Mouse (Mus musculus) forelimb bud, embryonic 11.5 days (tissue): ENCODE results near the gene Hist1h3c.
"Not testable (repeated sequence)": the region's sequence is repeated elsewhere in the genome, so short reads cannot be mapped to it uniquely, and the experiment has no call there.

Experiments used
- DNase-seq: peaks from one replicate; pipeline ENCODE4 v3.0.0-alpha.2; 2012; ENCODE audit warnings: low read depth, low spot score

Gene Hist1h3c

DNA sequence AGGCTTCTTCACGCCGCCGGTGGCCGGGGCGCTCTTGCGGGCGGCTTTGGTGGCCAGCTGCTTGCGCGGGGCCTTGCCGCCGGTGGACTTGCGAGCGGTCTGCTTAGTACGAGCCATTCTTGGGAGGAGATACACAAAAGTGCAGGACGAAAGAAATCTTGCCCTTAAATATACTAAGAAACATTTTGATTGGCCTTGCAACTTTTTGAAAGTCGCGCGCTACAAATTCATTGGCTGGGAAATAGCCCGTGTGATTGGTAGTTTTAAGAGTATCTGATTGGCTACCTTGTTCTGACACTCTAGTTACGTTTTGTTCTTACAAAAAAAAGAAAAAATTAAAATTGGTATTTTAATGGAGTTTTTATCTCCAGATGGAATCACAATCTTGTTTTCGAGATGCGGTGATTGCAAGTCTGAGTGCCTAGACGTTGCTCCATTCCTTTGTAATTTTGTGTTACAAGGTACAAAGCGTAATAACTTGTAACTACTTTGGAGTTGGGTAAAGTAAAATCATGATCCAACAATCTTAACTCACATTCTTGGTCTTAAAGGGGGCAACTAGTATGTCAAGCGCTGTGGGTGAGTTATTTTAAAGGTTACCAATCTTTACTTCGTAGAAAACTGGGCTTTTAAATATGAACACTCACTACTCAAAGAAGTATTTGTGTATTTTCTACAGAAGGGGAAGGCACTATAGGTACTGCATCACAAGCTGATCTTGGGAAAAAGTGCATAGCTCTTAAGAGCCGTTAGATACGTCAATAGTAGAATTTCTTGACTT lies at the start of gene Hist1h3c:
TSS of gene Hist1h3c (minus strand) at position 222 of the 781 bp plus-strand sequence.
- DNase-seq, result peak; percentile 94

DNA sequence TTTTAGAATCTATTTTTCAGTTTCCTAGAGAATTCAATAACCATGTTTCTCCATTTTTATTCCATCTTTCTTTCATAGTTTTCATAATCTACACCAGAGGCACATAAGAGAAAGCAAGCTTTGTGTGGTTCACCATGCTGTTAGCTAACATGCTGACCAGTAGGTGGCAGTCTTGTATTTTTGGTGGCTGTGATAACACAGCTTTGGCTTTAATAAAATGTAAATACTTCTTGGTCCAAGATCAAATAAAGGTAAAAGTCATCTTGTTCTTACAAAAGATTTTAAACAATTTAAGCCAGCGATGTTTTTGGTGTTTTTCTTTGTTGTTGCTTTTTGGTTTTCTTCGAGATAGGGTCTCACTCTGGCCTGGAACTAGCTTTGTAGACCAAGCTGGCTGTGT lies 47.1 kb upstream of the Hist1h3c start:
- DNase-seq, result peak; percentile 70

DNA sequence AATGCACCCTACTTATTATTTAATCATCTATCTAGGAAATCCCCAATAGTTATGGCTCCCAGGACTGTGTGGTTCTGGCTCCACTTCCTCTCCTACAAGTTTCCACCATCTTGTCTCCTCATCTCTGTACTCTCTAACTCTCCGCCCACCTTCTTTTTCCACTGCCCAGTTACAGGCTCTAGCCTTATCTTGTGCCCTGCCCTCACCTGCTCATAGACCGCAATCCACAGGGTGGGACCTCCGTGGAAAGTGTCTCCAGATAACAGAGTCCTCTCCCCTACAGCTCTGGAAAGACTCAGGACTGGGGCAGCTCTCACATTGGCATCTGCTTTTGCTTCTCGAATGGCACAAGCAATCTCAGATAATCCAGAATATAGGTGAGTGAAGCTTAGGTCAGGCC lies 33.6 kb upstream of the Hist1h3c start:
- DNase-seq, result no peak

DNA sequence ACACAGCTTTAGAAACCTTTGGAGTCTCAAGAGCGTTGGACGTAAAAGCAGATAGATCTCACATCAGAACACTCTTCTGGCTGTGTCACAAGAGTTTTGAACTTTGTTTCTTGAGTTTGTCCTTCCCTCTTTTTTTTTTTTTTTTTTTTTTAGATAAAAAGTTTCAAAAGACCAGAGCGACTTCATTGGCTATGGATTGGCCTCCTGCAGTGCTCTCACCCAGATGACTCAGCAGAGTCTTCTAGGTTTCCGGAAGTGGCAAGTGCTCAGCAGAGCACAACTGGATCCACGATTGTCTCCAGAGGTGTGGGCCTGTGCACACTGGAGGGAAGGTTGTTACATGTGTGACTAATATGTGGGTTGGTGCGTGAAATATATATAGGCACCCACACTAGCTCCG lies 32.9 kb upstream of the Hist1h3c start:
- DNase-seq, result no peak

DNA sequence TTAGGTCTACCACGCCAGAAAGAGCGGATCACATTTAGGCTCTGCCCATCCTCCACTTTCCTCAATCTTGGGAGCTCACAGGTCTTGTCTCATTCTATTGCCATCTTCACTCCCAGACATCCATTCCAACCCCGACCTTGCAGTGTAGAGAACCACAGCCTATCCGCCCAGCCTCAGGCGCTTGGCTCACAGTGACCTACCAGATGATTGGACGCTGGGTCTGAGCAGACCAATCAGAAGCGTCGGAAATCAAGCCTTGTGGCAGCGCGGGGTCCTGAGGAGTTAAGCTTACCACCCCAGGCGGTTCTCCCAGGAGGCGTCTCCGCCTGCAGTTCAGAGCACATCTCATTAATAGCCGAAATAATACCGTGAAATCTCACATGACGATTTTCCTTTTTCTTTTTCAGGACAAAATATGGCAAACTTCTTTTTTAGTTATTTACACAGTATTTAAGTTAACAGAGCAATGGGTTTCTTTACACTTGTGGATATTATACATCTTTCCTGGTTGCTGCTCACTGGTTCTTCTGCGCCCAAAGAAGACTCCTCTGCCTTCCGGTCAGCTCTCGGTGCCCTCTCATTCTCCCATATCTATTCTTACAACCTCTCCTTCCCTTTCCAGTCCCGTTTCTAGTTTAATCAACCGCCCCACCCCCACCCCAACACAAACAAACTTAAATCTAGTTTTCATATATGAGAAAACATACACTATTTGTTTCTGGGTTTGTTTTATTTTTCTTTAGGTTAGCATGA lies 27.3 kb upstream of the Hist1h3c start:
- peak; percentile 72 for DNase-seq

DNA sequence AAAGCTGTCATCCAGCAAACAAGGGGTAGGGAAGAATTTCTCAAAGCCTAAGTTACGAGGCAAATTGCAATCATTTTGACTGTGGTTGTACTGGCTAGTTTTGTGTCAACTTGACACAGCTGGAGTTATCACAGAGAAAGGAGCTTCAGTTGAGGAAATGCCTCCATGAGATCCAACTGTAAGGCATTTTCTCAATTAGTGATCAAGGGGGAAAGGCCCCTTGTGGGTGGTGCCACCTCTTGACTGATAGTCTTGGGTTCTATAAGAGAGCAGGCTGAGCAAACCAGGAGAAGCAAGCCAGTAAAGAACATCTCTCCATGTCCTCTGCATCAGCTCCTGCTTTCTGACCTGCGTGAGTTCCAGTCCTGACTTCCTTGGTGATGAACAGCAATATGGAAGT lies 24.2 kb upstream of the Hist1h3c start, which contains the start of gene Trim38:
TSS of gene Trim38 (plus strand) at position 301 of the 400 bp plus-strand sequence.
- DNase-seq, result not testable (repeated sequence)

DNA sequence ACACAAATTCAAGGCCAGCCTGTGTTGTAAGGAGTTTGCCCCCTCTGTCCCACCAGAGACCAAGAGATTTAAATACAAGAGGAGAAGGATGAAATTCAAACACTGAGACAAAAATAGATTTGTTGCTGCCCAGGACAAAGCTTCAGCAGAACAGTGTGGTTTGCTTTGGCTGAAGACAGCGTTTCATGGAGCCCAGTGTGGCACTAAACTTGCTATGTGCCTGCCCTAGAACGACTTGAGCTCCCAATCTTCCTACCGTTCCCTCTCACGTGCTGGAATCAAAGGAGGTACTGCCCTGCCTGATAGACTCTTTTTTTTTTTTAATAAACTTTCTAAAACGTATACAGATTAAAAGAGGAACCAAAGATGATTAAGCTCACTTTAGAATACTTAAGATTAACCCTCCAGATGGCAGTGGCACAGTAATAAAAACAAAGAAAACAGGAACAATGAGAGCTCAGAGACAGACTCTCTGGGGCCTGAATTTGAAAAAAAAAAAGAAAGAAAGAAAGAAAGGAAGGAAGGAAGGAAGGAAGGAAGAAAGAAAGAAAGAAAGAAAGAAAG lies 23.5 kb upstream of the Hist1h3c start:
- no peak for DNase-seq

DNA sequence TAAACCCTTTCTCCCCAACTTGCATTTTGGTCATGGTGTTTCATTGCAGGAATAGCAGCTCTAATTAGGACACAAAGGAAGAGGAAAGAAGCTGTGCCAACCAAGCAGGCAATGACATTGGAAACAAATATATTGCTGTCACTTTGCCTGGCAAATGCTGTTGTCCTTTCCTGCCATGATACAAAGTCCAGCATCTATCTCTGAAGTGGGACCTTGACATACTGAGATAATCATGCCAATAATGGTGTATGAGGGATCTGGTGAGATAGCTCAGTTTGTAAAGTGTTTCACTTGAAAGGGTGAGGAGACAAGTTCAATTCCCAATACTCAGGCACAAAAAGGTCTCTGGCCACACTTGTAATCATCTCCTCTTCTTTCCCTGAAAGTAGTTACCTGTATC lies 21.4 kb upstream of the Hist1h3c start:
- DNase-seq, result no peak

DNA sequence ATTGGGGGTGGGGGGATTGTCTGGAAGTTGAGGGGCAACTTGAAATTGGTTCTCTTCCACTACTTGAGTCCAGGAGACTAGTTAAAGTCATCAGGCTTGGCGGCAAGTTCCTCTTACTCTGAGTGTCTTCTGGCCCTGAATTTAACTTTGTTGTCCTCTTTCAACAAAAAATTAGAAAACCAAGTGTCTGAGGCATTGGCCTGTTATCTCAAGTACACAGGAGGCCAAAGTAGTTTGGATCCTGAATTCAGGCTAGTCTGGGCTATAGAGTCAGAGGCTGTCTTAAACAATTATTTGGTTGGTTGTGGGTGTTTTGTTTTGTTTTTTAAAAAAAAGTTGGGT lies 19.7 kb upstream of the Hist1h3c start:
- DNase-seq, result no peak

DNA sequence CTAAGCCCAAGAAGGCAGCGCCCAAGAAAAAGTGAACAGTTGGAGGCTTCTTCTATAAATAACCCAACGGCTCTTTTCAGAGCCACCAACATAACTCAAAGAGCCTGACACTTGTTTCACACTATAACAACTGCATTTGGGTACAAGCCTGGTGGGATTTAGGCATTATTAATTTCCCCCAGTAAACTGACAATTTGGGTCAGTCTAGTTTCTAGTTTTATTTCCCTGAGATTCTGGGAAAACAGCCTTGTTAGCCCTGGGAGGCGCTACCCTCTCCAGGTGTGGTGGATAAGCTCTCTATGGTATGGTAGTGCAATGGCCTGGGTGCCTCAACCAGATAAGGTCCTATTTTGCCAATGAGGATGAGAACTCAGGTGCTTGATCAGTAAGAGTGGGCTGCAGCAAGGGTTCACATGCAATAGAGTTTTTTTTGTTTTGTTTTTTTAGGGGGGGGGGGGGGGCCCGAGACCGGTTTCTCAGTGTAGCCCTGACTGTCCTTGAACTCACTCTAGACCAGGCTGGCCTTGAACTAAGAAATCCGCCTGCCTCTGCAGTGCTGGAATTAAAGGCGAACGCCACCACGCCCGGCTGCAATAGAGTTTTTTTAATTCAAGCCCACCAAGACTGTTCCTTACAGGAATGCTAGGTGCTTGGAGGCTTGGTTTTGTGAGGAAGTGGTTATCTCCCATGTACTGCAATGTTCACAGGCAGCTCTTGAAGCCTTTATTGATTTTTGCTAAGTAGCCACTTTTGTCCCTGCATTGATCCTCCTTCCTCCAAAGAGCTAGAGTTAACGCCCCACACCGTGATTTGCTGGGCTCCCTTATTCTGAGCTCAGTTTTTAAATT lies 19.1 kb upstream of the Hist1h3c start:
- DNase-seq, result no peak

DNA sequence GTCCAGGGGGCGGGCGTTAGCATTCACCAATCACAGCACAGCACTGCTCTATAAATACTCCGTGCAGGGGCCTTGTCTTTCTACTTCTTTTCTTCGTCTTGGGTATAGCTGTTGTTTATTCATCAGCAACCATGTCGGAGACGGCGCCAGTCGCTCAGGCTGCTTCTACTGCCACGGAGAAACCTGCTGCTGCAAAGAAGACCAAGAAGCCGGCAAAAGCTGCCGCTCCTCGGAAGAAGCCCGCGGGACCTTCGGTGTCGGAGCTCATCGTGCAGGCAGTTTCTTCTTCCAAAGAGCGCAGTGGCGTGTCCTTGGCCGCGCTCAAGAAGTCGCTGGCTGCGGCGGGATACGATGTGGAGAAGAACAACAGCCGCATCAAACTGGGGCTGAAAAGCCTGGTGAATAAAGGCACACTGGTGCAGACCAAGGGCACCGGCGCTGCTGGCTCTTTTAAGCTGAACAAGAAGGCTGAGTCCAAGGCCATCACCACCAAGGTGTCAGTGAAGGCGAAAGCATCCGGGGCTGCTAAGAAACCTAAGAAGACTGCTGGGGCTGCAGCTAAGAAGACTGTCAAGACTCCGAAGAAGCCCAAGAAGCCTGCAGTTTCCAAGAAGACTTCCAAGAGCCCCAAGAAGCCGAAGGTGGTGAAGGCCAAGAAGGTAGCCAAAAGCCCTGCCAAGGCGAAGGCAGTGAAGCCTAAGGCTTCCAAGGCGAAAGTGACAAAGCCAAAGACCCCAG lies 18.4 kb upstream of the Hist1h3c start, which contains the start of gene Hist1h1a:
TSS of gene Hist1h1a (plus strand) at position 81 of the 738 bp plus-strand sequence.
- DNase-seq, result peak; percentile 94

DNA sequence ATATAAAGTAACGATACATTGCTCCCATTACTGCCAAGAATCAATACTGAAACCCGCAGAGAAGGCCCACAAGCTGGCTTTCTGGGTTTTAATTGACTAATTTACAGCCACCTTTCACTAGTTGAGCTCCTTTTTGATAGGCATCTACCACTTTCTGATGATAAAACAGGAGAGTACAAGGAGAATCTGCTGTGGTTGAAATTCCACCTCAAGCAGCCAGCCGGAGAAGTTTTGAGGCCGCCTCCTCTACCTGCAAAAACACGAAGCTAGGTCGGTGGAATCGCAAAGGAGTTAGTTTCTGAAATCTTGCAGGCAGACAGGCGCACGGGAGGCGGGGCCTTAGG lies 17.8 kb upstream of the Hist1h3c start:
- no peak for DNase-seq

DNA sequence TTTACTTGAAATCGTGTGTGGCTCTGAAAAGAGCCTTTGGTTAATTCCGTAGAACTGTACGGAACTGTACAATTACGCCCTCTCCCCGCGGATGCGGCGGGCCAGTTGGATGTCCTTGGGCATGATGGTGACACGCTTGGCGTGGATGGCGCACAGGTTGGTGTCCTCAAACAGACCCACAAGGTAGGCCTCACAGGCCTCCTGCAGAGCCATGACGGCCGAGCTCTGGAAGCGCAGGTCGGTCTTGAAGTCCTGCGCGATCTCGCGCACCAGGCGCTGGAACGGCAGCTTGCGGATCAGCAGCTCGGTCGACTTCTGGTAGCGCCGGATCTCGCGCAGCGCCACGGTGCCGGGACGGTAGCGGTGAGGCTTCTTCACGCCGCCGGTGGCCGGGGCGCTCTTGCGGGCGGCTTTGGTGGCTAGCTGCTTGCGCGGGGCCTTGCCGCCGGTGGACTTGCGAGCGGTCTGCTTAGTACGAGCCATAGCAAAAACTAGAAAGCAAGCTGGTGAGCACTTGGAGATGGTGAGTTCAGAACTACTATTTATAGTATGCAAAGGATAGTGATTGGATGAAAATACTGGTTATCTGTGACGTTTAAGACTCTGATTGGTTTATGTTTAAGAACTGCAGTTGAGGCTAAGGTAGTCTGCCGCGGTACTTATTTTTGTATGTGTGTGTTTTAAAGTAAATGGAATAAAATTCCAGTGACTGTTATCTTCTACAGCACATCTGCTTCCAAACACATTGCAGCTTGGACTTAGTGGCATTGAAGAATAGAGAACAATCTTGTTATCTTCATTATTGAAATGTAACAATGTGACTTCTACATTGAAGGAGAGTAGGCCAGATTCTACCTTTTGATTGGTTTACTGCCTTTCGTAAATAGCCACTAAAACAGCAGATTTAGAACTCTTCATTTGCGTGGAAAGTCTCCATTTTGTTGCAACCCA lies 16.7 kb upstream of the Hist1h3c start, which contains the start of gene Hist1h3a:
TSS of gene Hist1h3a (minus strand) at position 516 of the 951 bp plus-strand sequence.
- peak; percentile 90 for DNase-seq

DNA sequence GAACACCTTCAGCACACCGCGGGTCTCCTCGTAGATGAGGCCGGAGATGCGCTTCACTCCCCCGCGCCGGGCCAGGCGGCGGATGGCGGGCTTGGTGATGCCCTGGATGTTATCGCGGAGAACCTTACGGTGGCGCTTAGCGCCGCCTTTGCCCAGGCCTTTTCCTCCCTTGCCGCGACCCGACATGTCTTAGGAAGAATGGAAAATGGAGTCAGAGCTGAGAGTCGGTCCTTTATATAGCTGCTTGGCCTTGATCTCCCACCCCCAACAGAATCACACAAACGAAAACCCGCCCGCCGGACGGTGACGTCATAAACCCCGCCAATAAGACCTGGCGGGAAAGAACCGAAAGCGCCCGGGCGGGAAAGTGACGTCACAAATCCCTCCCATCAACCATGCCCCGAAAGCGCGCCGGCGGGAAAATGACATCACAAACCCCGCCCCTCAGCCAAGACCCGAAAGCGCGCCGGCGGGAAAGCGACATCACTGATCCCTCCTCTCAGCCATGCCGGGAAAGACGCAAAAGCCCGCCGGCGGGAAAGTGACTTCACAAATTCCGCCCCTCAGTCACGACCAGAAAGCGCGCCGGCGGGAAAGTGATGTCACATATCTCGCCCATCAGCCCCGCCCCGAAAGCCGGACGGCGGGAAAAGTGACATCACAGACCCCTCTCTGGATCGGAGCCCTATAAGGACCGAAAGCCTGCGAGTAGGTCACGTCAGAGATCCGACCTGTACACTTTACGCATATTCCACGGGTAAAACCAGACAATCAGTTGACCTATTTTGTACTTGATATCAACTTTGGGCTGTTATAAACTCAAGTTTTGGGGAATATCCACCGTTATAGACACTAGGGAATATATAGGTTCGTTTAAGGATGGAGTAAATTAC lies 15.8 kb upstream of the Hist1h3c start, which contains the start of gene Hist1h4a:
TSS of gene Hist1h4a (minus strand) at position 259 of the 893 bp plus-strand sequence.
- DNase-seq, result peak; percentile 99

DNA sequence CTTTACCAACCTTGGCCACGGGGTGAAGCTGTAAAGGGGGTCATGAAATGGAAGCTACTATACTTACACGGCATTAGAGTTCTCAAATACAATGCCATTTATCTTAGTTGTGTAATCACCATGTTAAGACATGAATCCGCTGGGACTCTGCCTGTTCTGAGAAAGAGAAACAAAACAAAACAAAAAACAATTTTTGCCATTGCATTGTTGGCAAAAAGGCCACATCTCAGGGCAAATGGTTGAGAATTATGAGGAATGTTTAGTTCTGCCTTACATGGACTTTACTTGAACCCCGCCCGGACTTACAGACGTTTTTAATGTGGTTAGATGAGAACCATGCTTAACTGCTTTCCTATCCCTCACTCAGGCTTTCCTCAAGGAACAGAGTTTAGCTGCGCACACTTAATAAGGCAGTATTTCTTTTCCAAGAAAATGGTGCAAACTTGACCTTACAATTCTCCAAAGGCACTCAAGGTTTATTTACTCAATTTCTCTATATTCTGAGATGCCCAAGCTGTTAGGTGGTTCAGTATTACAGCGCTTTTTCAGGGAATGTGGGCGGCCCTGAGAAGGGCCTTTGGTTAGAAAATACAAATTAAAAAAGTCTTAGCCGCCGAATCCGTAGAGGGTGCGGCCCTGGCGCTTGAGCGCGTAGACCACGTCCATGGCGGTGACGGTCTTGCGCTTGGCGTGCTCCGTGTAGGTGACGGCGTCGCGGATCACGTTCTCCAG lies 15.0 kb upstream of the Hist1h3c start:
- DNase-seq, result peak; percentile 66

DNA sequence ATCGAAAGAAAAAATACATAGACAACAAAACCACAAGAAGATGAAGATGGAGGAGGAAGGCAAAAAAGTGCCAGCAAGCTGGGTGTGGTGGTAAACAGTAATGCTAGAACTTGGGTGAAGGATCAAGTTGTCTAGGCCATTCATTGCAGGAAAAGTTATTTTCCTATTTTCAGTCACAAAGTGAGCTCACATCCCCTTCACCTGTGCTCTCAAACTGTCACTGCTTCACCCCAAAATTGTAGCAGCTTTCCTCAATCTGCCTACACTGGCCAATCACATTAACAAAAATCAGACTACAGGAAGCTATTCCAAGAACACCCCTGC lies 14.5 kb upstream of the Hist1h3c start:
- DNase-seq, result no peak

DNA sequence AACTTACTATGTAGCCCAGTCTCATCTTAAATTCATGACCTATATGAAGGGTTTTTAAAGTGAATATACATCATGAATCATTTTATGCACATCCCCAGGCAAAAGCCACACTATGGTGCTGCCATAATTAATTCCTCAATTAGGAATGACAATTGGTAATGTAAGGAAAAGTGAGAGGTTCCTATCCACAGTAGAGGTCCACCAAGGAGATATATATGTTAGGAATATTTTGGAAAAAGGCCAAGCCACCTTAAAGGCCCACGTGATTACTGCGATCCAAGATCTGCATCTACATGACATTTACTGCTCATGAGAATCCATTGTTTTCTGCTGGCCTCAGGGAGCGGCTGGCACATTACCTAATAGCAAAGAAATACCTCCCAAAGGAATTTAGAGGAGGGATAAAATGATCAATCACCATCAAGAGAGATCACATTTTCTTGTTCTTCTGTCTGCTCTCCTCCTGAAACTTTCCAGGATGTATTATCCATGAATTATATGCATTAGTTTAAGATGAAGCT lies 13.9 kb upstream of the Hist1h3c start:
- no peak for DNase-seq

DNA sequence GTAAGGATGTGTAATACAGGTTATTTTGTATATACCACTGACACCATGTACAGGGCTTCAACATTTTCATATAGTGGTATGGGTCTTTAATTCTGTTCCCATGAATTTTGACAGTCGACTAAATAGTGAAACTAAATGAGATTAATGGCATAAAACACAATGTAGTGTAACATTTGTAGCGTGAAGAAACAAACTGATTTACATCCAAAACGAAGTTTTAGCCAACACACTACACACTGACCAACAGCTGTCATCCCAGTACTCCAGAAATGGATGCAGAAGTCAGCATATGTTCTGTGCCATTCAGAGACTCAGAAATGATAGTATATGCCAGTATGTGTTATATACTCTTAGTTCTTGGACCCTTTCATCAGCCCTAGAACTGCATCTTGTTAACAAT lies 12.5 kb upstream of the Hist1h3c start:
- no peak for DNase-seq
